8 mouse cellular contexts compared by ENCODE assay signal in the genomic region with DNA sequence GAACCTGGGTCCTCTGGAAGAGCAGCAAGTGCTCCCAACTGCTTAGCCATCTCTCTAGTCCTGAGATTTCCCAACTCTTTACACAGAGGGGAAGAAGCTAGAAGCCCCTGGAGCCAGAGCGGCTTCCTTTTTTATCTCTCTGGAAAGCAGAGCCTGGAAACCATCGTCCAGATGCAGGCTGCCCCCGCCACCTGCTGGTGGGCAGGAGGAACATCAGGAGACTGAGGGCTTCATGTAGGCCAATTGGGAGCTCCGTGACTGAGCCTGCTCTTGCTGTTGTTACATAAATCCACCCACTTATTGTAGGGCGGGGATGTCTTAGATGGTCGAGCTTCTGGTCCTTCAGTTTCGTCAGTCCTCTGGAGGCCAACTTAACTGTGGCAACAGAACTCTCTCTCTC. TPM values are rescaled to one million over a fixed set of nuclear protein-coding genes. Genes with fewer than 3 reads are reported as not detected.
A peak's percentile ranks its signal among the peaks of the same experiment; 100 is the strongest.
DNase-seq lines count a peak whose midpoint lies in the region; ATAC-seq and TF ChIP-seq lines count a peak whose summit lies in the region.

No protein-coding gene starts in this region.

- H3K4me3 ChIP-seq in E14TG2a.4 (replicated peaks; ENCODE audit: low read length) = no peak overlapping the region
- H3K4me3 ChIP-seq in forebrain, embryonic 13.5 days = no peak overlapping the region
- H3K4me3 ChIP-seq in lung, embryonic 16.5 days (ENCODE audit: low read length) = no peak overlapping the region

- no peak overlapping the region for H3K4me2 ChIP-seq in forebrain, embryonic 13.5 days
- no peak overlapping the region for H3K4me2 ChIP-seq in lung, embryonic 16.5 days (ENCODE audit: low read depth, low read length)

- WGBS in forebrain, embryonic 13.5 days = 0% methylated on average over 7 of the region's 7 CpGs
- under 1% methylated on average over 7 of the region's 7 CpGs for WGBS in lung, embryonic 16.5 days

- H3K9ac ChIP-seq in forebrain, embryonic 13.5 days = no peak overlapping the region
- no peak overlapping the region for H3K9ac ChIP-seq in lung, embryonic 16.5 days (ENCODE audit: low read length)

- peak; percentile 71 for DNase-seq in c-Kit-positive CD71-positive TER-119-negative erythroid progenitor cells, embryonic 14.5 days (ENCODE audit: low read depth)
- DNase-seq in layer of hippocampus, adult 8-10 months (ENCODE audit: low spot score in 2 of 2) = peak; percentile 64 to 71
- peak; percentile 70 for DNase-seq in ovary, postnatal 14 days (ENCODE audit: low spot score)
- peak; percentile 86 for DNase-seq in thymus, postnatal 0 days (ENCODE audit: low spot score)

- H3K9me3 ChIP-seq in E14TG2a.4 (ENCODE audit: low read length) = no peaks in the 10 kb centered on the region
- no peaks in the 10 kb centered on the region for H3K9me3 ChIP-seq in forebrain, embryonic 13.5 days (replicated peaks)
- no peaks in the 10 kb centered on the region for H3K9me3 ChIP-seq in lung, embryonic 16.5 days (ENCODE audit: control insufficient read depth, low read length)

- H3K27me3 ChIP-seq in E14TG2a.4 (ENCODE audit: insufficient read depth, low read length) = no peaks in the 10 kb centered on the region
- H3K27me3 ChIP-seq in forebrain, embryonic 13.5 days = no peaks in the 10 kb centered on the region
- peaks cover 3% of the 10 kb centered on the region; the same call in 1 of the 2 replicates for H3K27me3 ChIP-seq in lung, embryonic 16.5 days (ENCODE audit: control insufficient read depth, insufficient read depth, low read depth, low read length)

- H3K27ac ChIP-seq in forebrain, embryonic 13.5 days = no peak overlapping the region
- H3K27ac ChIP-seq in lung, embryonic 16.5 days (ENCODE audit: low read length) = no peak overlapping the region

- peak; percentile 97 for TF ChIP-seq CTCF in E14TG2a.4 (conservative IDR thresholded peaks at IDR 0.05; ENCODE audit: low read length)

- peak; percentile 64 for ATAC-seq in forebrain, embryonic 13.5 days
- ATAC-seq in hematopoietic stem cell, adult 5-6 weeks (replicated peaks in 1 of 2; ENCODE audit: insufficient read depth in 1 of 2, low FRiP score in 2 of 2, low TSS enrichment in 1 of 2, low read depth in 1 of 2, poor library complexity in 2 of 2, severe bottlenecking in 2 of 2) = peak; percentile 85 to 86
- ATAC-seq in lung, embryonic 16.5 days (ENCODE audit: low read depth) = peak; percentile 76

- H3K36me3 ChIP-seq in E14TG2a.4 (ENCODE audit: insufficient read depth, low read length) = peaks cover 10% of the 10 kb centered on the region
- no peaks in the 10 kb centered on the region for H3K36me3 ChIP-seq in forebrain, embryonic 13.5 days (ENCODE audit: poor library complexity, severe bottlenecking)
- H3K36me3 ChIP-seq in lung, embryonic 16.5 days (ENCODE audit: control insufficient read depth, insufficient read depth, low read length) = no peaks in the 10 kb centered on the region

- H3K4me1 ChIP-seq in E14TG2a.4 (replicated peaks; ENCODE audit: low read depth, low read length) = peaks cover 73% of the 10 kb centered on the region
- peaks cover 3% of the 10 kb centered on the region; the same call in 1 of the 2 replicates for H3K4me1 ChIP-seq in forebrain, embryonic 13.5 days
- no peaks in the 10 kb centered on the region; the same call in 1 of the 2 replicates for H3K4me1 ChIP-seq in lung, embryonic 16.5 days (replicated peaks; ENCODE audit: control insufficient read depth, insufficient read depth, low read length)

RNA-seq across cellular contexts. Expression of a gene that starts 10.5 kb away (rescaled TPM):
- 97.5 and 109 TPM in 2 replicates for polyA plus RNA-seq in forebrain, embryonic 13.5 days (2015; fragmentation: Nextera tagmentation; extraction: Ambion mirVana)
- total RNA-seq in hematopoietic stem cell, adult 5-6 weeks (2017) = 5.2 and 6.2 TPM in 2 replicates
- 100 to 1,000 TPM; 583 to 634 (median 610) TPM for total RNA-seq in layer of hippocampus, adult 8-10 months (2022)
- 21.9 and 24.1 TPM in 2 replicates for polyA plus RNA-seq in lung, embryonic 16.5 days (2015; fragmentation: Nextera tagmentation; extraction: Ambion mirVana)
- 6.0 and 7.0 TPM in 2 replicates for polyA plus RNA-seq in thymus, postnatal 0 days (2015; fragmentation: Nextera tagmentation; extraction: Ambion mirVana)

RNA-seq across cellular contexts. Expression of a gene that starts 18.3 kb away (rescaled TPM):
- 21.1 and 23.7 TPM in 2 replicates for polyA plus RNA-seq in forebrain, embryonic 13.5 days (2015; fragmentation: Nextera tagmentation; extraction: Ambion mirVana)
- 26.5 and 33.9 TPM in 2 replicates for total RNA-seq in hematopoietic stem cell, adult 5-6 weeks (2017)
- total RNA-seq in layer of hippocampus, adult 8-10 months (2022) = 10 to 100 TPM; 21.8 to 39.3 (median 32.1) TPM
- 133 and 141 TPM in 2 replicates for polyA plus RNA-seq in lung, embryonic 16.5 days (2015; fragmentation: Nextera tagmentation; extraction: Ambion mirVana)
- polyA plus RNA-seq in thymus, postnatal 0 days (2015; fragmentation: Nextera tagmentation; extraction: Ambion mirVana) = 10.9 and 12.4 TPM in 2 replicates
